Mouse (Mus musculus): ENCODE measurements at regions not wholly inside any gene's neighbourhood (a gene's known extent, or its start where the extent isn't known, plus 50 kb on each side); places are given as distances from the start of the nearest gene placed in this dataset.
"Not testable (repeated sequence)": the region's sequence is repeated elsewhere in the genome, so short reads cannot be mapped to it uniquely, and the experiment has no call there.

- DNase-seq (ENCODE audit: low spot score) = peak; percentile 26
These were observed 306.4 kb upstream of the 5730507C01Rik start for GRCm38 (mm10) chr12:18207941-18208340.

- DNase-seq (ENCODE audit: low spot score) = not testable (repeated sequence)
These were observed 297.8 kb upstream of the 5730507C01Rik start for GRCm38 (mm10) chr12:18216432-18216926.

- no peak for DNase-seq (ENCODE audit: low spot score)
These were observed 289.8 kb upstream of the 5730507C01Rik start for GRCm38 (mm10) chr12:18224516-18224915.

- no peak for DNase-seq (ENCODE audit: low spot score)
These were observed 287.6 kb upstream of the 5730507C01Rik start for GRCm38 (mm10) chr12:18226691-18227090.

- DNase-seq (ENCODE audit: low spot score) = not testable (repeated sequence)
These were observed 282.4 kb upstream of the 5730507C01Rik start for GRCm38 (mm10) chr12:18231896-18232295.

GRCm38 (mm10) chr12:18236330-18236729, 278.0 kb upstream of the 5730507C01Rik start:
- not testable (repeated sequence) for DNase-seq (ENCODE audit: low spot score)

GRCm38 (mm10) chr12:18237549-18237948, 276.8 kb upstream of the 5730507C01Rik start:
- DNase-seq (ENCODE audit: low spot score) = no peak
